Mouse (Mus musculus) ovary, postnatal 10 days (tissue): ENCODE measurements around the gene Tssk3.
A peak's percentile ranks its signal among the peaks of the same experiment; 100 is the strongest.
"Not testable (repeated sequence)": the region's sequence is repeated elsewhere in the genome, so short reads cannot be mapped to it uniquely, and the experiment has no call there.

ENCODE experiments used
- DNase-seq: peaks from one replicate; pipeline ENCODE4 v3.0.0; 2022; ENCODE audit warnings: low spot score

Tssk3 gene

DNA sequence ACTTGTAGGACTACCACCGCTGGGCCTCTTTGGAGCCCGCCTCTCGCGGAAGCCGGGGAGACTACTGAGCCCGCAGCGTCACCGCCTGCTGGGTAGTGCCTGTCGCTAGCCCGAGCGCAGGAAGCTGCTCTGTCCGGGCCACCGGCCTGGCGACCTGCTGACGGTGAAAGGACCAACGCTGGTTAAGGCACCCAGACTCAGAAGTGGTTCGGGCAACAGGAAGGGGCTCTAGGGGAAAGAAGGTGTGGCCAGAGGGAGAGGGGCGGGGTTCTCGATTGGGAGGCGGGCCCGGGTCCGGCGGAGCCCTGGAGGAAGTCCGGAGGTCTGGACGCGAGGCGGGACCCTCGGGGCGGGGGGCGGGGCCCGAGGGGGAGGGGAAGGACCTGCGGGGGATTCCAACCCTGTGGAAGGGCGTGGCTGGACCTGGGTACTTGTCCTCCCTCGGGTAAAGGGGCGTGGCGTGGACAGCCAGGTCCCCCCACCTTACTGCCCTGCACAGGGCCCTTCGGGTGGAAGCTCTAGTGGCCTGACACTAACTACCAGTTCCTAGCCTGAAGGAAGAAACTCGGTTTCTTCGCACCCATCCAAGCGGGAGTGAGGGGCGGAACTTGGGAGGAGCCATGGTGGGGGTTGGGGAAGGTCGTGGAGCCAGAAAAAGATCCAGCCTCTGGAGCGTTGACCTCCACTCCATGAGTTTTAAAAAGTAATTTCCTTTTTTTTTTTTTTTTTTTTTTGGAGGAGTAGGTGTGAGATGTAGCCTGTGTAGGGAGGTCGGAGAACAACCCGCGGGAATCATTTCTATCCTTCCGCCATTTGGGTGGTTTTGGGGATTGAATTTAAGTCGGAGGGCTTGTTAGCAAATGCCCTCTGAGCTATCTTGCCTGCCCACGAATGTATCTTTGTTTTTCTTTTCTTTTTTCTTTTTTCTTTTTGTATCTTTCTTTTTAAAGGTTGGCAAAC is 10.1 kb upstream of the Tssk3 start:
- DNase-seq: peak; percentile 85

DNA sequence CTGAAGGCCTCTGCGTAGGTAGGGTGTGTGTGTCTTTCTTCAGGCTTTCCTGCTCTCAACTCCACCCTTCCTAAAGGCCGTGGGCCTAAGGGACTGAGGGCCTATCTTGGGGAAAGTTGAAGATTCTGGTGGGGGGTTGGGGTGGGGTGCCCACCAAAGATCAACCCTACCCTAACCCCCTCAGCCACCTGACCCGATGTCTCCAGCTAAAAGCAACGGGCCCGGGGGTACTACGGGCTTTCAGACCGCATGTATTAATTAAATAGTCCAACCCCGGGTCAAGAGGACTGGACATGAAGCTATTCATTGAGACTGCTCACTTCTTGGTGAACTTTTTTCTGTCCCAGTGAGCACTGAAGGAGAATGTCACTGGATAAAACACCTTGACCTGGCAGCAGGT is 9.2 kb upstream of the Tssk3 start:
- no peak for DNase-seq

DNA sequence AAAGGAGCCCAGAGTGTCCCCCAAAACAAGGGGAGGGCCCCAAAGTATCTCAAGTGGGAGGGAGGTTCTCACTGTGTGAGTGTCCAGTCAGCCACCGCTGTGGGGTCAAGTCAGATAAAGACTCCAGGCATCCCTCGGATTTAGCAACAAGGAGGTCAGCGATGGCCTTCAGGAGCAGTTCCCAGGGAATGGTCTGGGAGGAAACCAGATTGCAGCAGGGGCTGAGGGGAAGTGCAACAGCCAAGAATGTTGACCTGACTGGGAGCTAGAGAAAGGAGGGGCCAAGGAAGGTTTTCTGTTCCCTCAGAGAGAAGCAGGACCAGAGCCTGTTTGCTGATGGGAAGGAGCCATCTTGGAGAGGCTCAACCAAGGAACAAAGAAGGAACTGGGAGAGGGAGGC is 8.1 kb upstream of the Tssk3 start:
- no peak for DNase-seq

DNA sequence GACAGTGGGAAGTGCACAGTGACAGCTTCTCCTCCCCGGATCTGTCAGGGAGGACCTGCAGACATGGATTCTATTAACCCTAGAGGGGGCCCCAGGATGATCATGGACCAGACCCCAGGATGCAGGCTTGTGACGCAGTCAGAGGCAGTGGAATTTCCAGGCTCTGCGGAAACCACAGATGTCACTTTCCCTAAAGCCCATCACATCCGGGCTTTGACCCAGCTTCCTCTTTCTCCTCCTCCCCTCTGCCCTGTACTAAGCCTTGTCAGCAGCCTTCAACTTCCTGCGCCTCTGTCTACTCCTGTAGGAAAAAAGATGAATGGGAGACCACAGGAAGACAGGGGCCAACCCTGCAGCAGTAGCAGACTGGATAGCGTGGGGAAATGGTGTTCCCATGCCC is 5.8 kb upstream of the Tssk3 start:
- DNase-seq: no peak

DNA sequence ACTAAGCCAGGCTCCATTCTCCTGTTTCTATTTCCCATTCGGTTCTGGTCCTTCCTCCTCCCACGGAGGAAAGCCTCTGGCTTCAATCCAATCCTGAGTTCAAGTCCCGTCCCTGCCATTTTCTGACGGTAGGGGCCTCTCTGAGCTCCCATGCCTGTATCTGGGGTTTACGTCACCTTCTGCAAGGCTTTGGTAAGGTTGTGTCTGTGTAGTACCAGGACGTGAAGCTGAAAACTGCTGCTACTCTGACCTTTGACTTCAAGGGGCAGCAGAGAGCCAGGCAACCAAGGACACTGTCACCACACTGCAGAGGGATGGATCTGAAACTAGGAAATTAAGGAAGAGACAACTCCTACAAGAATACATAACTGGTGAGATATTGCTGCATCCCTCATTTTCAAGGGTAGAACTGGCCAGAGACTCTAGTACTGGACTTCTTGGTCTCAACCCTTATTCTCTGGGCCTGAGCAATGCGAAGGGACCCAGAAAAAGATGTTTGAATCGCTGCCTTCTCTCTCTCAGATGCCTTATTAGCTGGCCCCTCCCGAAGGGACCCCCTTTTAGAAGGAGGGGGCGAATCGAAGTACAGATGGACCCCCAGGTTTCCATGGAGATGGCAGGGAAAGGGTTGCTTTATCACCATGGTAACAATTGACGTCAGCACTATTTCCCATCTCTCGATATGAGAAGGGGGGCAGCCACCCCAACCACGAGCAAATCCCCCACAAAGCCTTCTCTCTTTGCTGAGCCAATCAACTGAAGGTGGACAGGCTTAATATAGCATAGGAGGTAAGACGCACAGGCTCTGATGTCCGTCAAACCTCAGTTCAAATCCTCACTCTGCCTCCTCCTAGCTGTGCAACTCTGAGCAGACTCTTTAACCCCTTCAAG is 5.1 kb upstream of the Tssk3 start:
- no peak for DNase-seq

DNA sequence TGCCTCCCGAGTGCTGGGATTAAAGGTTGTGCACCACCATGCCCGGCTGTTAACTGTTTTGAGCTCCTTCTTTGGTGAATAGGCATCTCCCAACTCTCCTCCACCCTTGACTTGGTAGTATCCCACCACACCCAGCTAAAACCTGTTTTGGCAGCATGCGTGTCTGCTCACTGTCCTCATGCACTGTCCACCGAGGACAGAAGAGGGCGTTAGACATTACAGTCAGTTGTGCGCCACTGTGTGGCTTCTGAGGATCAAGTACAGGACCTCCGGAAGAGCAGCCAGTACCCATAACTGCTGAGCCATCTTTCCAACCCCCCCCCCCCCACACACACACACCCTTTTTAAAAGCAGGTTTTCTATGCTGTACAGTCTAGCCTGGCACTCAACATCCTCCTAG is 3.9 kb upstream of the Tssk3 start:
- no peak for DNase-seq

DNA sequence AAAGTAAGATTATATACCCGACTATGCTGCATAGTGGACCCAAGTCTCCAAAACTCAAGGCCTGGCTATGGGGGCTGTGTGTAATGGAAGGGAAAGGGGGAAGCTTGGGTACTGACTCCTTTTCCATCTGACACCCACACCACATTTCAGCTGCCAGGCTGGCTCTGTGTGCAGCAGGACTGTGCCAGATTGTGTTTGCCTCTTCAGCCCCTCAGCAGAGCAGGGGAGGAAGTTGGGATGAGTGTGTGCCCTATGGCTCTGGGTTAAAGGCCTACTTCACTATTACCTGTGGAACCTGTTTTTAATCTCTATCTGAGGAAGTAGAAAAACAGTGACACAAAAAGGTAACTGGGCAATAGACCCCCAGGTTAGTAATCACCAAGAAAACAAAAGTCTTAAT is 9.7 kb downstream of the Tssk3 start:
- DNase-seq: no peak

DNA sequence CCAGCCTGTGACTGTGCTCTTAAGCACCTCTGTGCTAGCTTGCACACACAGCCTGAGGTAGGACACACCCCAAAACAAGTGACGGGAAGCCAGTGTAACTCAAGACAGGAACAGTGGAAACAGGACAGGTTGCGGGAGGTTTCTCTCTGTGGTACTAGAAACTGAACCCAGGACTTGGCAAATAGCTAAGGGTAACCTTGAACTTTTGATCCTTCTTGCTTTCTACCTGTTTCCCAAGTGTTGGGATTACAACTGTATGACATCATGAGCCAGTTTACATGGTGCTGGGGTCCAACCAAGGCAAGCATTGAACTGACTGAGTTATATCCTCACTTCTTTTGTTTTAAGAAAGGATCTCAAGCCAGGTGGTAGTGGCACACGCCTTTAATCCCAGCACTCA is 11.0 kb downstream of the Tssk3 start:
- no peak for DNase-seq

DNA sequence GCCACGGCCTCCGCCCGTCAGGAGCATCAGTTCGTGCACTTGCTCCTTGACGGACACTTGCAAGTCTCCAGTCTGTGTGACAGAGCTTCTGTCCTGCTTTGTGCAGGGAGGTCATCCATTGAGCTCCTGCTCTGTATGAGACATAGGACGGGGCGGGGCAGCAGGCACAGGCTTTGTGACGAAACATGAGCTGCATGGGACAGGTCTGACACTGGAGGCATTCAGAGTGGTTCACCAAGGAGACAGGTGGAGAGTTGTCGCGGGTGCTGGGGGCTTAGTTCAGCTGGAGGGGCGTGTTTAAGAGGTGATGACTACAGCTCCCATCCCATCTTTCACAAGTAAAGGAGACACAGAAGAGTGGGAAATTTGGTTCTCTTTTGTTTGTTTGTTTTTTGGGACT is 14.8 kb downstream of the Tssk3 start:
- no peak for DNase-seq

DNA sequence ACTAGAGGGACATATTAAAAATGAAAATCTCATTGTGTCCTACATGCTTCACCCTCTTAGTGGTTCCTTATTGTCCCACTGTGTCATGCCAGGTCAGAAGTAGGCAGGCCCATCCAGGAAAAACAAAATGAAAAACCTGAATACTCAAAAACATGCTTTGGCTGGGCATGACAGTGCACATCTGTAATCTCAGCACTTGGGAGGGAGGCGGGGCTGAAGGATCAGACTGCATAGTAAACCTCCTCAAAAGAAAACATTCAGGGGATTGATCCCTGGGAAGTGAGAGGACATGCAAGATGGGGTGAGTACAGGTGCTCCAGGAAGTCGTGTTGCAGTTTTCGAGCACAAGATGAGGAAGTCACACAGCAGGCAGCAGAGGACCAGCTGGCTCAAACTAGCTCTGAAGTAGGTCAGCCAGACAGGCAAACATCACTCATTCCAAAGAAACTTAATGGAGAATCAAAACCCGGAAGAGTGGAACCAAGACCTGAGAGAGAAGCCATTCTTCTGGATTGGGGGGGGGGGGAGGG is 26.5 kb downstream of the Tssk3 start:
- no peak for DNase-seq

DNA sequence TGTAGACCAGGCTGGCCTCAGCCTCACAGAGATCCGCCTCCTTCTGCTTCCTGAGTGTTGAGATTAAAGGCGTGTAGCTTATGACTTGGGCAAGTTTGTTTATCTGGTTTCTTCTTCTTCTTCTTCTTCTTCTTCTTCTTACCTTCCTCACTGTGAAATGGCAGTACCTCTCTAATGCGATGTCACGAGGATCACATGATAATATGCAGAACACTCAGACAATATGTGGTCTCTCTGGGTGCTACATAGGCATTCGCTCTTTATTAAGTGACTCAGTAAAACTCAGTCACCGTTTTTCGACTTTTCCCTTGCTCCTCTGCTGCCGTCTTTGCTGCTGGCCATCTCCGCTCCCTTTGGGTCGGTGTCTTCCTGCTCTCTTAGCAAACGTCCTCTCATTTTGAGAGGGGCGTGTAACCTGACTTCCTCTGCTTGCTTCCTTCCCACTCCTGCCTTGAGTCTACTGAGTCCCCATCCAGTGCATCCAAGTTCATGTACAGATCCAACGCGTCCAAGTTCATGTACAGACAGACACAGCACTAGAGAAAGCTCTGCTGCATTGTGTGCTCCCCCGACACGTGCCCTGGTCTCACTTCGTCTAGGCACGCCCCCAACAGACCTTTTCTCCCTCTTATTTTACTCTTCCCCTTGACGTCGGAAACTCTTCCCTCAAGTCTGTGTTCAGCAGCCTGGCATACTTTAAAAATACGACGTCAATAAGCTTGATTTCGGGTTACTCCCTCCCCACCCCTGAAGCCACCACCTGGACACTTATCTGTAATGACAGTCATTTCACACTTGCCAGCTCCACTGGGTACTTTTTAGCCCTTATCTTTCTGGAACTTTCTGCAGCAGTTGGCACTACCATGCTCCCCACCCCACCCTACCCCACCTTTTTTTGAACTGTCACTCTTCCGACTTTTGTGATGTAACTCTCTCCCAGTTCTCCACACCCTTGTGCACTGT is 27.4 kb downstream of the Tssk3 start:
- no peak for DNase-seq

DNA sequence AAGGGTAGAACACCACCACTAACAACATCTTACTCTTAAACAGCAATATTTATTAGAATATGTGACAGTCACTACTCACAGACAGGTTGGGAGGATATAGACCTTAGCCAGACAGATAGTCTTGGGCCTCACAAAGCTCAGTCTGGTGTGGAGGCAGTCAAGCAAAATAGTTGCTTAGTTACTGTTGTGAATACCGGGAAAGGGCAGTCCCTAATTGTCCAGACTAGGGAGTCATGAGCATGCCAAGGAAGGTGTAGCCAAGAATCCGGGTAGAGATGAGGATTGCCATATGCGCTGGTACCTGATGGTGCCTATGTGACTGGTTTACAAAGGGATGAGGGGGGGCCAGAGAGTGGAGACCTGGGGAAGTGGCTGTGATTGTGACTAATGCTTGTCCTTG is 28.7 kb downstream of the Tssk3 start:
- DNase-seq: no peak

DNA sequence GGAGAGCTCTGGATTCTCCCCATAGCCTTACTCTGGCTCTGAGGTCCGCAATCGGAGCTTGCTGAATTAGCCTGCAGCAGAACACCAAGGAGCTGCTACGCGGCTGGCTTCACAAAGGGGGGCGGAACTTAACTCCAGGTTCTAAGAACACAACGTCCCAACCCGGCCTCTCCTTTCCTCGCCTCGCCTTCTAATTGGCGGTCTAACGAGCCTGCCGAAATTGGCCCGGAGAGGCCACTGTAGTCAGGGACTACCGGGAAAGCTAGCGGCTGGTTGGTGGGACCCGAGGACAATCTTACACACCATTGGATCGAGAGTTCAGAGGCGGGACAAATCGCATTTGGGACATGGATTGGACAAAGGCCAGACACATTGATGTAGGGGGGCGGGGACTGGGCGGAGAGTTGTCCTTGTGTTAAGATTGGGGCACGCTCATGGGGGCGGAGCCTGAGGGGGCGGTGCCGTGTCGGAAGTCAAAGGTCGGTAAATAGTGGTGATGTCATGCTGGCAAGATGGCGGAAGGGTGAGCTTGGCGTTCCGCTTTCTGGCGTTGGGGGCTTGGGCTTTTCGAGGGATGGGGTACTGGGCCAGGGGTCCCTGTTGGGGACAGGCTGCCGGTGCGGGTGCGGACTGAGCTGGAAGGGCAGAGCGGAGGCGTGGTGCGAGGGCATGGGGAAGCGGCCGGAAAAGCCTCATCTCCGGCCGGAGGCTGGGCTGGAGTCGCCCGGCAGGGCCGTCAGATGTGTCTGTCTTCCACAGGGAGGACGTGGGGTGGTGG is 29.4 kb downstream of the Tssk3 start, which contains the start of gene Bsdc1:
Bsdc1 (plus strand) TSS at position 399 of the 778 bp plus-strand sequence.
- peak; percentile 88 for DNase-seq

DNA sequence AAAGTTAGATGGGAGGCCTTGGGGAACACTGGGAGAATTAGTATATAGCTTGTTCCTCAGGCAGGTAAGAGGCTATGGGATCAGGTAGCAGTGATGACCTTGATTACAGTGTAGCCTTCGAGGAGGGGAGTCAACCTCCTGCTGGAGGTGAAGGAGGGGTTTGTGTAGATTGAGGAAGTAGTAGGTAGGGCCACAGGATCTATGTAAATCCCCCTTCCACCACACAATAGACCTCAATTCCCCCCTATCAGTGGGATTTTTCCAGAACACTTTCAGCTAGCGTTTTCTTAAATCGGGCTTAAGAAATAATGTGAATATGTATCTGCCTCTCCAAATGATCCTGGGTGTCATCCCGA is 30.0 kb downstream of the Tssk3 start:
- DNase-seq: no peak

DNA sequence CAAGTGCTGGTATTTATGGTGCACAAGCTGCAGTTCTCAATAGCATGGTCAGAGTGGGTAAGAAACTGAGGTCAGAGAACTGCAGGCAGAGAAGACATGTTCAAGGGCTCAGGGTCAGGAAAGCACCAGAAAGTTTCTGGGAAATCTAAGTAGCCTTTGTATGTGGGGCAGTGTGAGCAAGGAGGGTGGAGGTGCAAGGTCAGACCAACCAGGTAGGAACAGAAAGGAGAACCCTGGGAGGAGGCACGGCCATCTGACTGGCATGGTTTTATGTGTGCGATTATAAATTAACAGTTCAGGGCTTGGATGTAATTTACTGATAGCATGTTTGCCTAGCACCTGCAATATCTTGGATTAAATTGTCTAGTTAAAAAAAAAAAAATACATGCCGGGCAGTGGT is 31.1 kb downstream of the Tssk3 start:
- DNase-seq: no peak

DNA sequence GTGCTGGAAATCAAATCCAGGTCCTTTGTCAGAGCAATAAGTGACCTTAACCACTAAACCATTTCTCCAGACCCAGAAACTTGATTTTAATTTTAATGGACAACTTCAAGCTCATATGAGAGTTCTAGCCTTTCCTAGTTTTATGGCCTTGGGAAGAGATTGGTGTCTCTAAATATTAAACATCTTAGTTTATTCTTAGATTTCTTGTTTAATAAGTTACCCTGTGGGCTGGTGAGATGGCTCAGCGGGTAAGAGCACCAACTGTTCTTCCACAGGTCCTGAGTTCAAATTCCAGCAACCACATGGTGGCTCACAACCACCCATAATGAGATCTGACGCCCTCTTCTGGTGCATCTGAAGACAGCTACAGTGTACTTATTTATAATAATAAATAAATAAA is 33.5 kb downstream of the Tssk3 start:
- not testable (repeated sequence) for DNase-seq

DNA sequence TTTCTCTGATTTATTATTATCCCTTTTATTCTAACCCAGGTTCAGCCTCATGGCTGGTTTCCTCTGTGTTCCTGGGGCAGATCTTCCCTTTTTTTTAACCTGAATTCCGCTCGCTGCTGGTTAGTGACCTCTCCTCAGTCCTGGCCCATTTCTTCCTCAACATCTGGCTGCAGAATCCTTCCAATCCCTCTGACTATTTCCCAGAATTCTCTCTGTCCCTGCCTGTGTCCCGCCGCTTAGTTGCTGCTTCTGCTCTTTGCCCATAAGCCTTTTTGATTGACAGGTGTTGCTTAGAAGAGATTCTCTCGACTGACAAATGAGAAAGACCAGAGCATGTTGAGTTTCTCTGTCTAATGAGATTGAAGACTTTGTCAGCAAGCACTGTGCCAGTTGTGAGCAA is 34.7 kb downstream of the Tssk3 start:
- no peak for DNase-seq

DNA sequence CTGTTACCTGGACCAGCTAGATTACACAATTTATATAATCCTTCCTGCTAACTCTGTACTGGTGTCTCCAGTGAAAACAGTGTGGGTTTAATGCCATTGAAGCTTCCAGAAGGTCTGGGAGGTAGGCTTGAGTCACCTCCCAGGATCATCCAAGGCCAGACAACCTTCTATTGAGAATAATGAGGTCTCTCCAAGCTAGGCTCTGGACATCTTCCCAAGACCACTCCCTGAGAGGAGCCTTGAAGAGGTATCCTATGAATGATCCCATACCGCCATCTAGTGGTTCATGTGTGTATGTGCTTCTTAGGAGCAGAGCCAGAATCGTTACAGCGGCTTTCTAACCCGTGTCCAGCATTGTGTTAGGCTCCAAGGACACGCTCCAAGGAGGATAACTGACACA is 35.6 kb downstream of the Tssk3 start:
- peak; percentile 17 for DNase-seq

DNA sequence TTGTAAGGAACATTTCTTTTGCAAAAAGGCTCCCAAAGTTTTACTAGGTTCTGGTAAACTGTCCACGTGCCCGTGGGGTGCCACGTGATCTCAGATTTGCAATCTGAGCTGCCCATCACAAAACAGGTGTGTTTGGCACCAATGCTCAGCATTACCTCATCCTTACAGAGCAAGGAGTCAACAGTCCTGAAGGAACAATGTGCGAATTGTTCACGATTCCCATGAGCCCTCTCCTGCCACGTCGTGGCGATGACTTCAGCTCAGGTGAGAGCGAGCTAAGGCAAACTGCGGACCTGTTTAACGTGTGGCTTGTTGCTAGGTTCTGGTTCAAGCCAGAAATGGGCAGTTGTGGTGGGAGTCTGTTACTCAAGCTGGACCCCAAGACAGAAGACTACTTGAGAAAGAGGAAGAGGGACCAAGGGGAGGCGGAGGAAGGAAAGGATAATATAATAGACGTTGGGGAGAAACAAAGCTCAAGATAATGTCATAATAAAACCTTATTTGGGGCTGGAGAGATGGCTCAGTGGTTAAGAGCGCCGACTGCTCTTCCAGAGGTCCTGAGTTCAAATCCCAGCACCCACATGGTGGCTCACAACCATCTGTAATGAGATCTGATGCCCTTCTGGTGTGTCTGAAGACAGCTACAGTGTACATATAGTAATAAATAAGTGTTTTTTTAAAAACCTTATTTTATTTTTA is 39.2 kb downstream of the Tssk3 start:
- DNase-seq: no peak

DNA sequence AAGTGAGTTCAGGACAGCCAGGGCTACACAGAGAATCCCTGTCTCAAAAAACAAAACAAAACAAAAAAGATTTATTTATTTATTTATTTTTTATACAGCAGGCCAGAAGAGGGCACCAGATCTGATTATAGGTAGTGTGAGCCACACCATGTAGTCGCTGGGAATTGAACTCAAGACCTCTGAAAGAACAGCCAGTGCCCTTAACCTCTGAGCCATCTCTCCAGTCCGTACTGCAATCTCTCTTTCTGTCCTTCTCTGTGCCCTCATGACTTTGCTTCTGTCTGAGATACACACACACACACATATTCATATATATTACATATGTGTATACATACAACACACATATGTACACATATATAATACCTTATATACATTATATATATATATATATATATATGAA is 40.0 kb downstream of the Tssk3 start:
- no peak for DNase-seq
